Mouse (Mus musculus): Measurements from ENCODE around the gene Arhgap15. TPM values are rescaled to one million over a fixed set of nuclear protein-coding genes. Genes with fewer than 3 reads are reported as not detected.

Arhgap15 gene
- polyA plus RNA-seq, 1 experiment from 2014 or later, result 3.0 TPM

GRCm38 (mm10) chr2:44016720-44017119 is 268.1 kb downstream of the Arhgap15 start:
- Histone ChIP-seq H3K4me2 (no peak overlapping the region), H3K36me3 (no peaks in the 10 kb centered on the region), H3K4me3 (replicated peaks) (no peak overlapping the region), H3K27me3 (replicated peaks) (no peaks in the 10 kb centered on the region), H3K4me1 (no peaks in the 10 kb centered on the region), H3K9ac (no peak overlapping the region), H3K9me3 (no peaks in the 10 kb centered on the region), H3K27ac (no peak overlapping the region)
- WGBS, result 75% methylated on average over 3 of the region's 3 CpGs
- ATAC-seq (ENCODE audit: insufficient read depth, low FRiP score, low read depth), result no peak

- H3K9me3 ChIP-seq, result no peaks in the 10 kb centered on the region
- no peaks in the 10 kb centered on the region for H3K4me1 ChIP-seq
- no peak overlapping the region for H3K9ac ChIP-seq
- H3K4me2 ChIP-seq, result no peak overlapping the region
- H3K4me3 ChIP-seq (replicated peaks), result no peak overlapping the region
- H3K36me3 ChIP-seq, result no peaks in the 10 kb centered on the region
- 84% methylated on average over 14 of the region's 14 CpGs for WGBS
- H3K27ac ChIP-seq, result no peak overlapping the region
- no peaks in the 10 kb centered on the region for H3K27me3 ChIP-seq (replicated peaks)
- no peak for ATAC-seq (ENCODE audit: insufficient read depth, low FRiP score, low read depth)
Measured at GRCm38 (mm10) chr2:44017405-44018026, 268.9 kb downstream of the Arhgap15 start.

- no peak for ATAC-seq (ENCODE audit: insufficient read depth, low FRiP score, low read depth)
- H3K36me3 ChIP-seq, result no peaks in the 10 kb centered on the region
- H3K4me3 ChIP-seq (replicated peaks), result no peak overlapping the region
- H3K27me3 ChIP-seq (replicated peaks), result no peaks in the 10 kb centered on the region
- no peaks in the 10 kb centered on the region for H3K9me3 ChIP-seq
- WGBS, result 79% methylated on average over 10 of the region's 10 CpGs
- H3K9ac ChIP-seq, result no peak overlapping the region
- H3K27ac ChIP-seq, result no peak overlapping the region
- no peak overlapping the region for H3K4me2 ChIP-seq
- no peaks in the 10 kb centered on the region for H3K4me1 ChIP-seq
Measured at GRCm38 (mm10) chr2:44018033-44018432, 269.4 kb downstream of the Arhgap15 start.

- Histone ChIP-seq H3K4me1 (no peaks in the 10 kb centered on the region), H3K9ac (no peak overlapping the region), H3K9me3 (no peaks in the 10 kb centered on the region), H3K27me3 (replicated peaks) (no peaks in the 10 kb centered on the region), H3K4me3 (replicated peaks) (no peak overlapping the region), H3K27ac (no peak overlapping the region), H3K4me2 (no peak overlapping the region), H3K36me3 (no peaks in the 10 kb centered on the region)
- 76% methylated on average over 1 of the region's 1 CpGs for WGBS
- ATAC-seq (ENCODE audit: insufficient read depth, low FRiP score, low read depth), result no peak
Measured at GRCm38 (mm10) chr2:44024704-44025103, 276.1 kb downstream of the Arhgap15 start.

GRCm38 (mm10) chr2:44029035-44029715 is 280.6 kb downstream of the Arhgap15 start:
- no peaks in the 10 kb centered on the region for H3K36me3 ChIP-seq
- 82% methylated on average over 8 of the region's 8 CpGs for WGBS
- H3K27me3 ChIP-seq (replicated peaks), result no peaks in the 10 kb centered on the region
- no peak overlapping the region for H3K4me2 ChIP-seq
- no peaks in the 10 kb centered on the region for H3K9me3 ChIP-seq
- no peaks in the 10 kb centered on the region for H3K4me1 ChIP-seq
- H3K4me3 ChIP-seq (replicated peaks), result no peak overlapping the region
- ATAC-seq (ENCODE audit: insufficient read depth, low FRiP score, low read depth), result no peak
- no peak overlapping the region for H3K9ac ChIP-seq
- no peak overlapping the region for H3K27ac ChIP-seq

- Histone ChIP-seq H3K9me3 (no peaks in the 10 kb centered on the region), H3K27ac (no peak overlapping the region), H3K9ac (no peak overlapping the region), H3K4me2 (no peak overlapping the region), H3K36me3 (no peaks in the 10 kb centered on the region), H3K27me3 (replicated peaks) (no peaks in the 10 kb centered on the region), H3K4me1 (no peaks in the 10 kb centered on the region), H3K4me3 (replicated peaks) (no peak overlapping the region)
- 87% methylated on average over 10 of the region's 10 CpGs for WGBS
- no peak for ATAC-seq (ENCODE audit: insufficient read depth, low FRiP score, low read depth)
Measured at GRCm38 (mm10) chr2:44029865-44030264, 281.2 kb downstream of the Arhgap15 start.

GRCm38 (mm10) chr2:44039522-44040203 is 291.0 kb downstream of the Arhgap15 start:
- WGBS, result 83% methylated on average over 3 of the region's 3 CpGs
- H3K27me3 ChIP-seq (replicated peaks), result no peaks in the 10 kb centered on the region
- no peaks in the 10 kb centered on the region for H3K36me3 ChIP-seq
- H3K27ac ChIP-seq, result no peak overlapping the region
- no peak for ATAC-seq (ENCODE audit: insufficient read depth, low FRiP score, low read depth)
- H3K4me3 ChIP-seq (replicated peaks), result no peak overlapping the region
- no peak overlapping the region for H3K9ac ChIP-seq
- H3K4me2 ChIP-seq, result no peak overlapping the region
- H3K4me1 ChIP-seq, result no peaks in the 10 kb centered on the region
- H3K9me3 ChIP-seq, result no peaks in the 10 kb centered on the region

GRCm38 (mm10) chr2:44044088-44044487 is 295.5 kb downstream of the Arhgap15 start:
- no peak overlapping the region for H3K9ac ChIP-seq
- ATAC-seq (ENCODE audit: insufficient read depth, low FRiP score, low read depth), result no peak
- no peaks in the 10 kb centered on the region for H3K27me3 ChIP-seq (replicated peaks)
- H3K4me3 ChIP-seq (replicated peaks), result no peak overlapping the region
- H3K9me3 ChIP-seq, result no peaks in the 10 kb centered on the region
- H3K4me2 ChIP-seq, result no peak overlapping the region
- no peaks in the 10 kb centered on the region for H3K4me1 ChIP-seq
- H3K36me3 ChIP-seq, result no peaks in the 10 kb centered on the region
- WGBS, result 43% methylated on average over 2 of the region's 2 CpGs
- H3K27ac ChIP-seq, result no peak overlapping the region

GRCm38 (mm10) chr2:44044634-44045033 is 296.0 kb downstream of the Arhgap15 start:
- no peaks in the 10 kb centered on the region for H3K4me1 ChIP-seq
- no peak for ATAC-seq (ENCODE audit: insufficient read depth, low FRiP score, low read depth)
- H3K9ac ChIP-seq, result no peak overlapping the region
- H3K27ac ChIP-seq, result no peak overlapping the region
- no peak overlapping the region for H3K4me3 ChIP-seq (replicated peaks)
- H3K36me3 ChIP-seq, result no peaks in the 10 kb centered on the region
- H3K27me3 ChIP-seq (replicated peaks), result no peaks in the 10 kb centered on the region
- H3K9me3 ChIP-seq, result no peaks in the 10 kb centered on the region
- 69% methylated on average over 1 of the region's 1 CpGs for WGBS
- no peak overlapping the region for H3K4me2 ChIP-seq

GRCm38 (mm10) chr2:44045231-44045630 is 296.6 kb downstream of the Arhgap15 start:
- H3K4me3 ChIP-seq (replicated peaks), result no peak overlapping the region
- no peak for ATAC-seq (ENCODE audit: insufficient read depth, low FRiP score, low read depth)
- H3K4me2 ChIP-seq, result no peak overlapping the region
- no peaks in the 10 kb centered on the region for H3K9me3 ChIP-seq
- no peaks in the 10 kb centered on the region for H3K27me3 ChIP-seq (replicated peaks)
- H3K36me3 ChIP-seq, result no peaks in the 10 kb centered on the region
- H3K9ac ChIP-seq, result no peak overlapping the region
- H3K27ac ChIP-seq, result no peak overlapping the region
- no peaks in the 10 kb centered on the region for H3K4me1 ChIP-seq
- WGBS, result 55% methylated on average over 1 of the region's 1 CpGs

- Histone ChIP-seq H3K4me1 (no peaks in the 10 kb centered on the region), H3K27me3 (replicated peaks) (no peaks in the 10 kb centered on the region), H3K27ac (no peak overlapping the region), H3K9me3 (no peaks in the 10 kb centered on the region), H3K4me3 (replicated peaks) (no peak overlapping the region), H3K4me2 (no peak overlapping the region), H3K36me3 (no peaks in the 10 kb centered on the region), H3K9ac (no peak overlapping the region)
- ATAC-seq (ENCODE audit: insufficient read depth, low FRiP score, low read depth), result no peak
- WGBS, result 87% methylated on average over 9 of the region's 9 CpGs
Measured at GRCm38 (mm10) chr2:44060306-44060705, 311.7 kb downstream of the Arhgap15 start.

GRCm38 (mm10) chr2:44060716-44061115 is 312.1 kb downstream of the Arhgap15 start:
- H3K4me3 ChIP-seq (replicated peaks), result no peak overlapping the region
- H3K9ac ChIP-seq, result no peak overlapping the region
- no peak overlapping the region for H3K27ac ChIP-seq
- no peaks in the 10 kb centered on the region for H3K27me3 ChIP-seq (replicated peaks)
- H3K4me2 ChIP-seq, result no peak overlapping the region
- no peaks in the 10 kb centered on the region for H3K9me3 ChIP-seq
- H3K4me1 ChIP-seq, result no peaks in the 10 kb centered on the region
- no peak for ATAC-seq (ENCODE audit: insufficient read depth, low FRiP score, low read depth)
- H3K36me3 ChIP-seq, result no peaks in the 10 kb centered on the region
- WGBS, result 67% methylated on average over 8 of the region's 8 CpGs

All from stomach, embryonic 15.5 days (tissue).